Mouse (Mus musculus): ENCODE results near the gene Hdac4. TPM values are rescaled to one million over a fixed set of nuclear protein-coding genes. Genes with fewer than 3 reads are reported as not detected.

Hdac4 gene
- polyA plus RNA-seq, 1 experiment = 21.2 TPM

DNA sequence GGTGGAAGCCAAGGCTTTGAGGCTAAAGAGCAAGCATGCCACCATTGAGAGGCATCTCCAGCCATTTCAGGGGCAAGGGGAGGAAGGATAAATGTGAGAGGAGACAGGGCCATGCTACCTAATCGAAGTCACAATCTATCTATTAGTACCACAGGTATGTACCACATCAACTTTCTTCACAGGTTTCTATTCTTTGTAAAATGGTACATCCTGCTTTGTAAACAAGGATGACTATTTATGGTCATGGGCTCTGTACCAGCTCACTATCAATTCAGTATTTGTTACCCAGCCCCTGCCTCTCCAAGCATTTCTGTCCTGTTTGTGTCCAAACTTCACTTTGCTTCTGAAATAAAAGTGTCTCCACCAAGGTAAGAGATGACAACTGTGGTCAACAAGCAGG is 92.7 kb downstream of the Hdac4 start:
- no peak overlapping the region for H3K4me3 ChIP-seq
- no peaks in the 10 kb centered on the region for H3K27me3 ChIP-seq (ENCODE audit: control insufficient read depth, insufficient read depth, insufficient read length)
- no peak overlapping the region for H3ac ChIP-seq (ENCODE audit: control insufficient read depth, insufficient read length)
- H3K4me2 ChIP-seq (ENCODE audit: low read depth) = no peak overlapping the region
- no peaks in the 10 kb centered on the region for H3K36me3 ChIP-seq (ENCODE audit: control insufficient read depth, insufficient read depth)
- peaks cover 79% of the 10 kb centered on the region for H3K79me2 ChIP-seq (ENCODE audit: control insufficient read depth, insufficient read depth)
- TF ChIP-seq MAX (IDR thresholded peaks at IDR 0.05; ENCODE audit: low read depth) (no peak), MYOD1 (IDR thresholded peaks at IDR 0.05; ENCODE audit: control insufficient read depth in 1 of 3, insufficient read length in 2 of 3, low read depth in 2 of 3) (no peak), SRF (IDR thresholded peaks at IDR 0.05; ENCODE audit: control insufficient read depth, insufficient read length, low read depth) (no peak), USF1 (IDR thresholded peaks at IDR 0.05; ENCODE audit: low read depth) (no peak), CEBPB (IDR thresholded peaks at IDR 0.05; ENCODE audit: insufficient read depth, poor library complexity, severe bottlenecking) (no peak), E2F4 (IDR thresholded peaks at IDR 0.05; ENCODE audit: insufficient read depth) (no peak), REST (IDR thresholded peaks at IDR 0.05; ENCODE audit: insufficient read depth, insufficient read length) (no peak), TCF3 (IDR thresholded peaks at IDR 0.05; ENCODE audit: insufficient read length, low read depth) (no peak), POLR2AphosphoS2 (IDR thresholded peaks at IDR 0.05; ENCODE audit: insufficient read length, low read depth) (no peak), TCF12 (IDR thresholded peaks at IDR 0.05; ENCODE audit: insufficient read depth, poor library complexity, severe bottlenecking) (no peak), MYOG (IDR thresholded peaks at IDR 0.05; ENCODE audit: control insufficient read depth in 1 of 3, insufficient read depth in 1 of 3, insufficient read length in 2 of 3, low read depth in 2 of 3) (no peak), POLR2A (IDR thresholded peaks at IDR 0.05; ENCODE audit: insufficient read length, low read depth) (no peak)

DNA sequence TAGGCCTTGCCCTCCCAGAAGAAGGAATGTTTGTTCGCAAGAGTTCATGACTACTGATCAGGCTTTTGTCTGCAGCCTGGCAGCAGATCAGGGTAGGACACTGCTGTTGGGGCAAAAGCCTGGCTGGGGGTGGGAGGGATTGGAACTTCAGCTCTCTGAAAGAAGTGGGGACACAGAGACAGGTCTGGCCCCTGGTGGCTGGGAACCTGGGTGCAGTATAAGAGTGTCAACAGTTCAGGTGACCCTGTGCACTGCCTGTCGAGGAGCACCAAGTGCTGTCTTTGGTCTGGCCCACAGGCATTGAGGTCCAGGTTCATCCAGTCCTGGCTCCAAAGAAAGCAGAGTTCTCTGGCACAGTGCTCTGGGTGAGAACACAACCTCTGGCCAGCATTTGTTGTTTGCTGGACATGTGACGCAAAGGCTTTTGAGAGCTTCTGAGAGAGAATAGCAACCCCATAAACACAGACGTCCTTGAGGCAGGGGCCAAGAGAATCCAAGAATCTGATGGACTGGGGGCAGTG is 95.1 kb downstream of the Hdac4 start:
- Histone ChIP-seq H3K79me2 (ENCODE audit: control insufficient read depth, insufficient read depth) (peaks cover 72% of the 10 kb centered on the region), H3K4me2 (ENCODE audit: low read depth) (peak overlapping the region; percentile 60), H3ac (ENCODE audit: control insufficient read depth, insufficient read length) (no peak overlapping the region), H3K4me3 (no peak overlapping the region), H3K36me3 (ENCODE audit: control insufficient read depth, insufficient read depth) (no peaks in the 10 kb centered on the region), H3K27me3 (ENCODE audit: control insufficient read depth, insufficient read depth, insufficient read length) (no peaks in the 10 kb centered on the region)
- TF ChIP-seq USF1 (IDR thresholded peaks at IDR 0.05; ENCODE audit: low read depth) (peak; percentile 59), E2F4 (IDR thresholded peaks at IDR 0.05; ENCODE audit: insufficient read depth) (no peak)

DNA sequence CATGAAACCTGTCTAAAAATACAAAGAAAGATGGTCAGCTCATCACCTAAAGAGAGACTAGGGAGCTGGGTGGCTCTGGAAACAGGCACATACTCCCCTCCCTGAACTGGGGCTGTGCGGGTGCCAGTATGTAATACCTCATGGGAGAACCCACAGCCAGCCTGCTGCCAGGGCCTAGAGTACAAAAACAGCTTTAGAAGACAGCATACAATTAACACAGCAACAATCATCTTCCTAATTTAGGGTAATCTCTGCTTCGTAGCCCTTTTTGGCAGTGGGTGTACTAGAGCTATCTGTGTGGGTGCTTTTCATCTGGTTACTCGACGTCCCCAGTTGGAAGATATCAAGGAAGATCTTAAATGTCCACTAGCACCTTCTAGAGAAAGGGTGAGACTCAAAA is 95.5 kb downstream of the Hdac4 start:
- no peaks in the 10 kb centered on the region for H3K36me3 ChIP-seq (ENCODE audit: control insufficient read depth, insufficient read depth)
- peak overlapping the region; percentile 60 for H3K4me2 ChIP-seq (ENCODE audit: low read depth)
- TF ChIP-seq TCF12 (IDR thresholded peaks at IDR 0.05; ENCODE audit: insufficient read depth, poor library complexity, severe bottlenecking) (no peak), MYOD1 (IDR thresholded peaks at IDR 0.05; ENCODE audit: control insufficient read depth in 1 of 3, insufficient read length in 2 of 3, low read depth in 2 of 3) (no peak), USF1 (IDR thresholded peaks at IDR 0.05; ENCODE audit: low read depth) (no peak), POLR2AphosphoS2 (IDR thresholded peaks at IDR 0.05; ENCODE audit: insufficient read length, low read depth) (no peak), MYOG (IDR thresholded peaks at IDR 0.05; ENCODE audit: control insufficient read depth in 1 of 3, insufficient read depth in 1 of 3, insufficient read length in 2 of 3, low read depth in 2 of 3) (no peak), CEBPB (IDR thresholded peaks at IDR 0.05; ENCODE audit: insufficient read depth, poor library complexity, severe bottlenecking) (no peak), POLR2A (IDR thresholded peaks at IDR 0.05; ENCODE audit: insufficient read length, low read depth) (no peak), MAX (IDR thresholded peaks at IDR 0.05; ENCODE audit: low read depth) (no peak), TCF3 (IDR thresholded peaks at IDR 0.05; ENCODE audit: insufficient read length, low read depth) (no peak), SRF (IDR thresholded peaks at IDR 0.05; ENCODE audit: control insufficient read depth, insufficient read length, low read depth) (no peak), REST (IDR thresholded peaks at IDR 0.05; ENCODE audit: insufficient read depth, insufficient read length) (no peak), E2F4 (IDR thresholded peaks at IDR 0.05; ENCODE audit: insufficient read depth) (no peak)
- H3K4me3 ChIP-seq = no peak overlapping the region
- no peak overlapping the region for H3ac ChIP-seq (ENCODE audit: control insufficient read depth, insufficient read length)
- H3K79me2 ChIP-seq (ENCODE audit: control insufficient read depth, insufficient read depth) = peaks cover 69% of the 10 kb centered on the region
- H3K27me3 ChIP-seq (ENCODE audit: control insufficient read depth, insufficient read depth, insufficient read length) = no peaks in the 10 kb centered on the region

- Histone ChIP-seq H3K79me2 (ENCODE audit: control insufficient read depth, insufficient read depth) (peaks cover 65% of the 10 kb centered on the region), H3ac (ENCODE audit: control insufficient read depth, insufficient read length) (no peak overlapping the region), H3K4me3 (no peak overlapping the region), H3K4me2 (ENCODE audit: low read depth) (peak overlapping the region; percentile 60), H3K27me3 (ENCODE audit: control insufficient read depth, insufficient read depth, insufficient read length) (no peaks in the 10 kb centered on the region), H3K36me3 (ENCODE audit: control insufficient read depth, insufficient read depth) (no peaks in the 10 kb centered on the region)
- TF ChIP-seq CEBPB (IDR thresholded peaks at IDR 0.05; ENCODE audit: insufficient read depth, poor library complexity, severe bottlenecking) = no peak
- TF ChIP-seq TCF3 (IDR thresholded peaks at IDR 0.05; ENCODE audit: insufficient read length, low read depth) = peak; percentile 88
- TF ChIP-seq USF1 (IDR thresholded peaks at IDR 0.05; ENCODE audit: low read depth) = no peak
- TF ChIP-seq MAX (IDR thresholded peaks at IDR 0.05; ENCODE audit: low read depth) = no peak
- no peak for TF ChIP-seq E2F4 (IDR thresholded peaks at IDR 0.05; ENCODE audit: insufficient read depth)
- TF ChIP-seq MYOG (IDR thresholded peaks at IDR 0.05; ENCODE audit: control insufficient read depth in 1 of 3, insufficient read depth in 1 of 3, insufficient read length in 2 of 3, low read depth in 2 of 3) = peak; percentile 95 to 99 (median 98)
- peak; percentile 92 to 100 (median 99) for TF ChIP-seq MYOD1 (IDR thresholded peaks at IDR 0.05; ENCODE audit: control insufficient read depth in 1 of 3, insufficient read length in 2 of 3, low read depth in 2 of 3)
- TF ChIP-seq POLR2A (IDR thresholded peaks at IDR 0.05; ENCODE audit: insufficient read length, low read depth) = peak; percentile 44
- TF ChIP-seq POLR2AphosphoS2 (IDR thresholded peaks at IDR 0.05; ENCODE audit: insufficient read length, low read depth) = no peak
- TF ChIP-seq REST (IDR thresholded peaks at IDR 0.05; ENCODE audit: insufficient read depth, insufficient read length) = no peak
- peak; percentile 89 for TF ChIP-seq TCF12 (IDR thresholded peaks at IDR 0.05; ENCODE audit: insufficient read depth, poor library complexity, severe bottlenecking)
- TF ChIP-seq SRF (IDR thresholded peaks at IDR 0.05; ENCODE audit: control insufficient read depth, insufficient read length, low read depth) = no peak
These were observed 96.0 kb downstream of the Hdac4 start for GRCm38 (mm10) chr1:92099502-92099901.

- no peak overlapping the region for H3K4me2 ChIP-seq (ENCODE audit: low read depth)
- TF ChIP-seq REST (IDR thresholded peaks at IDR 0.05; ENCODE audit: insufficient read depth, insufficient read length) = no peak
- TF ChIP-seq MYOD1 (IDR thresholded peaks at IDR 0.05; ENCODE audit: control insufficient read depth in 1 of 3, insufficient read length in 2 of 3, low read depth in 2 of 3) = peak in 2 of 3 experiments; percentile 61 to 74
- TF ChIP-seq MYOG (IDR thresholded peaks at IDR 0.05; ENCODE audit: control insufficient read depth in 1 of 3, insufficient read depth in 1 of 3, insufficient read length in 2 of 3, low read depth in 2 of 3) = peak; percentile 19 to 87 (median 38)
- no peaks in the 10 kb centered on the region for H3K36me3 ChIP-seq (ENCODE audit: control insufficient read depth, insufficient read depth)
- H3K4me3 ChIP-seq = no peak overlapping the region
- no peak overlapping the region for H3ac ChIP-seq (ENCODE audit: control insufficient read depth, insufficient read length)
- peaks cover 54% of the 10 kb centered on the region for H3K79me2 ChIP-seq (ENCODE audit: control insufficient read depth, insufficient read depth)
- H3K27me3 ChIP-seq (ENCODE audit: control insufficient read depth, insufficient read depth, insufficient read length) = no peaks in the 10 kb centered on the region
These were observed 97.0 kb downstream of the Hdac4 start for GRCm38 (mm10) chr1:92098456-92098855.

Measured in myocyte (in vitro differentiated cells).